Mouse (Mus musculus) heart, embryonic 16.5 days (tissue): ENCODE results near the gene Mc1r. TPM values are rescaled to one million over a fixed set of nuclear protein-coding genes. Genes with fewer than 3 reads are reported as not detected.
A peak's percentile ranks its signal among the peaks of the same experiment; 100 is the strongest.

Experiments used
- ATAC-seq: fragments of 200-750 bp; cut with Nextera tagmentation; replicated peaks from 2 replicates; pipeline ENCODE4 v1.8.0; 2017; ENCODE audit warnings: moderate number of reproducible peaks; ENCODE audit not compliant: insufficient read depth, low FRiP score; ENCODE audit errors: extremely low read depth
- H3K27ac ChIP-seq: fragments of 300-500 bp; sonication (generic); 2 replicates; pipeline ENCODE4 v1.5.1; 2014; ENCODE audit warnings: mild to moderate bottlenecking, low read length, control low read depth, moderate library complexity
- H3K27me3 ChIP-seq: fragments of 300-500 bp; sonication (generic); 2 replicates; pipeline ENCODE4 v1.6.1; 2014; ENCODE audit warnings: low read length, mixed read lengths; ENCODE audit not compliant: control insufficient read depth, insufficient read depth
- H3K36me3 ChIP-seq: fragments of 300-500 bp; sonication (generic); 2 replicates; pipeline ENCODE4 v1.6.1; 2014; ENCODE audit not compliant: control insufficient read depth, insufficient read depth
- H3K4me1 ChIP-seq: fragments of 300-500 bp; sonication (generic); 2 replicates; pipeline ENCODE4 v1.6.1; 2014; ENCODE audit warnings: low read length, mixed read lengths; ENCODE audit not compliant: control insufficient read depth, insufficient read depth
- H3K4me2 ChIP-seq: fragments of 300-500 bp; sonication (generic); 2 replicates; pipeline ENCODE4 v1.6.1; 2014; ENCODE audit warnings: low read depth, mild to moderate bottlenecking, control low read depth, low read length
- H3K4me3 ChIP-seq: fragments of 300-500 bp; sonication (generic); 2 replicates; pipeline ENCODE4 v1.5.1; 2014; ENCODE audit warnings: mild to moderate bottlenecking, control low read depth, low read length
- H3K9ac ChIP-seq: fragments of 300-500 bp; sonication (generic); 2 replicates; pipeline ENCODE4 v1.6.1; 2014; ENCODE audit warnings: low read length, control low read depth
- H3K9me3 ChIP-seq: fragments of 300-500 bp; sonication (generic); replicated peaks from 2 replicates; pipeline ENCODE4 v1.6.1; 2016; ENCODE audit warnings: low read length; ENCODE audit not compliant: control insufficient read depth
- WGBS: fragments of 180-500 bp; shearing (Covaris S2); extraction: QIAGEN DNeasy Blood & Tissue Kit; methylation state at CpG from one replicate; pipeline ENCODE4 v1.1.7; 2014; 5-methylcytosine and 5-hydroxymethylcytosine counted together
- polyA plus RNA-seq: library from polyadenylated mRNA; unstranded; fragments of >200 nt; fragmentation: Nextera tagmentation; extraction: Ambion mirVana; gene quantifications from 2 replicates; pipeline ENCODE4 v1.2.1, GENCODE M21; 2015

Mc1r gene
- polyA plus RNA-seq, 1 experiment from 2014 or later, result 0.13 TPM

DNA sequence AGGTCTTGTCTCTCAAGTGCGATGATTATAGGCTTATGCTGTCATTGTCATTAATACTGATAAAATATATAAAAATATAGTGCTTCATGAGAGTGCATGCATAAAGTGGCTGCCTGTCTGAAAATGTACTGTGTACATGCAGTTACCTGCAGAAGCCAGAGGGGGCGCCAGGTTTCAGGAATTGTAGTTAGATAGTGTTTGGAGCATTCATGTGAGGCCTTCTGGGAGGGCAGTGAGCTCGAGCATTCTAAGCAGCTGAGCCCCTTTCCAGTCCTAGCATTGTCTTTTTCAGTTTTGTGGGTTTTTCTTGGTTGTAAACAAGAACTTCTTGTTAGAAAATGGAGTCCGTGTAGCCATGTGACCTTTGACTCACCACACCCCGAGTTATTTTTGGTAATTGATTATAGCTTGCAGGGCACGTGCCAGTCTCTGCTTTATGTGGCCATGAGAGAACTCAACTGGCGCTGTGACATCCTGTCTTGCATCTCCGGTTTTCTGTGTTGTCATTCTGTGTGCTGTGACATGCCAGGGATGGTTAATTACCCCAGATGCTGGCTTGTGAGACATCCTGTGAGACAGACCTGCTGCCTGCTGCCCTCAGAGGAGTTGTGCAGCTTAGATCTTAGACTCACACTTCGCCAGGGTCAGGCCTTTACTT is 21.9 kb upstream of the Mc1r start:
- Histone ChIP-seq H3K36me3 (peaks cover 58% of the 10 kb centered on the region), H3K9me3 (no peaks in the 10 kb centered on the region), H3K4me3 (no peak overlapping the region), H3K4me1 (no peaks in the 10 kb centered on the region), H3K9ac (no peak overlapping the region), H3K4me2 (no peak overlapping the region), H3K27me3 (no peaks in the 10 kb centered on the region), H3K27ac (no peak overlapping the region)
- 60% methylated on average over 9 of the region's 9 CpGs for WGBS
- ATAC-seq, result no peak

DNA sequence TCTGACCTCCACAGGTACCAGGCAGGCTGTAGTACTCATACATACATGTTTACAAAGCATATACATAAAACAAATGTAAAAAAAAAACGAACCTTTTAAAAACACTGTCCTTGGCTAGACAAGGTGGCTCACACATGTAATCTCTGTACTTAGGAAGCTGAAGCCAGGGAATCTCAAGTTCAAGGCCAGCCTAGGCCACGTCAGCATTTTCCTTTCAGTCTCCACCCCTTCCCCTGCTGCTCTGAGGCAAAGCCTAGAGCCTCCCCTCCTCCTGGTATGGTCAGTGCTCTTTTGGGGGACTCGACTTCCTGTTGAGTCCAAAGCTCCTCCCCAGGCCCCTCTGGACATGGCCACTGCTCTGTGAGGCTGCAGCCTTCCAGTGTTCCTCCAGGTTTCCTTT is 19.9 kb upstream of the Mc1r start:
- Histone ChIP-seq H3K9me3 (no peaks in the 10 kb centered on the region), H3K27me3 (no peaks in the 10 kb centered on the region), H3K9ac (no peak overlapping the region), H3K4me2 (no peak overlapping the region), H3K4me1 (no peaks in the 10 kb centered on the region), H3K4me3 (no peak overlapping the region), H3K27ac (no peak overlapping the region), H3K36me3 (peaks cover 68% of the 10 kb centered on the region)
- 79% methylated on average over 3 of the region's 3 CpGs for WGBS
- no peak for ATAC-seq

DNA sequence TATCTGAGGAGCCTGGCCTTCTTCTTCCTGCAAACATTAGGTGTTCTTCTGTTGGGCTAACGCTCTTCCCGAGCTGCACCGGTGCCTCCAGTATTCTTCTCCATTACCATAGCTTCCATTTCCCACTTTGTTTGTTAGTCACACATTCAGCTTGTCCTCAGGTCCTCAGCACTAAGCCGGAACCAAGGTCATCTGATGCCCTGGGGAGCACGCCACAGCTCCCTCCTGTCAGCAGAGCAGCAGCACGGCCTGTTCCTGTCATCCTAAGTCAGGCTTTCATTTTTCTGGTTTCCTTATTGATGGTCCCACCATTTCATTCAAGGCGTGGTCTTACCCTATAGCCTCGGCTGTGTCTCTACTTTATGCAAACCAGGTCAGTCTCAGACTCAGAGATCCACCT is 19.1 kb upstream of the Mc1r start:
- Histone ChIP-seq H3K36me3 (peaks cover 69% of the 10 kb centered on the region), H3K27me3 (no peaks in the 10 kb centered on the region), H3K4me1 (no peaks in the 10 kb centered on the region), H3K27ac (no peak overlapping the region), H3K9ac (no peak overlapping the region), H3K9me3 (no peaks in the 10 kb centered on the region), H3K4me3 (no peak overlapping the region), H3K4me2 (no peak overlapping the region)
- ATAC-seq, result no peak
- 78% methylated on average over 8 of the region's 8 CpGs for WGBS

DNA sequence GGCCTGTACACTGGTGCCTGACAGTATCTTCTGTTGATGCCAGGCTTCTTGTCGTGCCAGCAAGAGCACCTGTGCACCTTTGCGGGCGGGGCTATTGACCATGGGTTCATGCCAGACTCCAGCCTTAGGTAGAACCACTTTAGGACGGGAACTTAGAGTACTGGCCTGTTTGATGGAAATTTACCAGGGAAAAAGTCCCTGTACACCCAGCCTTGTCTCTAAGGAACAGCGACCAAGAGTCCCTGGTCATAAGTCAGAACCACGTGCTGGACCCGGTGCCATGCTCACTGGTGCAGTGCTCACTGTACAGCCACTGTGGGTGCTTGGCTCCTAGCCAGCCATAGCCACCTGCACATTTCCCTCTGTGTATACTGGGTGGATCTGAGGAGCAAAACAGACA is 17.9 kb upstream of the Mc1r start:
- Histone ChIP-seq H3K36me3 (peaks cover 66% of the 10 kb centered on the region), H3K4me2 (no peak overlapping the region), H3K4me3 (no peak overlapping the region), H3K27ac (no peak overlapping the region), H3K4me1 (no peaks in the 10 kb centered on the region), H3K9me3 (no peaks in the 10 kb centered on the region), H3K27me3 (no peaks in the 10 kb centered on the region), H3K9ac (no peak overlapping the region)
- ATAC-seq, result no peak
- 93% methylated on average over 7 of the region's 7 CpGs for WGBS

DNA sequence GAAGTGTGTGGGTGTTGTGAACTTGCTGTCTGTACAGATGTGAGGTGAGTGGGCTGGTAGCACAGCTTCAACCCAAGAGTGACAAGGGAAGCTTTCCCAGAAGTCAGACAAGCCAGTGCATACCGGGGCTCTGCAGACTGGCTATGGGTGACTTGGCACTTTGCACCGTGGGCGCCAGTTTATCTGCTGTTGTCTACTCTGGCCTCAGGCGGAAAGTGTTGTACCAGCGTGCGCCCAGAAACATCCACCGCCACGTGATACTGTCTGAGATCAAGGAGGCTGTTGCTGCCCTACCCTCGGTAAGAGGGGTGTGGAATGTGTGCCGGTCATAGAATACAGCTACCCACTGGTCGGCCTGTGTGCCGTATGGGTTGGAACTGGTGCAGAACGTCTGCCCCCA is 8.6 kb upstream of the Mc1r start:
- no peak overlapping the region for H3K9ac ChIP-seq
- no peaks in the 10 kb centered on the region; the same call in 1 of the 2 replicates for H3K4me1 ChIP-seq
- peaks cover 58% of the 10 kb centered on the region for H3K36me3 ChIP-seq
- no peak overlapping the region for H3K27ac ChIP-seq
- no peaks in the 10 kb centered on the region for H3K27me3 ChIP-seq
- 82% methylated on average over 13 of the region's 13 CpGs for WGBS
- H3K4me2 ChIP-seq, result no peak overlapping the region
- ATAC-seq, result no peak
- no peak overlapping the region for H3K4me3 ChIP-seq
- no peaks in the 10 kb centered on the region for H3K9me3 ChIP-seq

DNA sequence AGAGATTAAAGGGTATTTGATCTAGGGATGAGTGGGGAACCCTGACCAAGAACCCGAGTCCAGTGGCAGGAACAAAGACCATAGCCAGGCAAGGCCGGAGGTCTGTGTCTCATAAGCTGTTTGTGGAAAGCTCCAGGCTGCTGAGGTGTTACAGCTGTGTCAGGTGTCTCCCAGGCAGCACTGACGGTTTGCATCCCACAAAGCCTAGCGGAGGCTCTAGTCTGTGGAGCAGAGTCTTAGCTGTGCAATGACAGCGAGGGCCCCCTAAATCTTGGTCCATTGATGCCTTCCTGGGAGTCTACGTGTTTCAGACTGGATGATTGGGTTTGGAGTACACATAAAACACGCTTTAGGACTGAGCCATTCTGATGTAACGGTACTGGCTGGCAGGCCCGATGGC is 5.0 kb upstream of the Mc1r start:
- Histone ChIP-seq H3K36me3 (peaks cover 35% of the 10 kb centered on the region), H3K4me3 (no peak overlapping the region), H3K27me3 (no peaks in the 10 kb centered on the region), H3K9me3 (no peaks in the 10 kb centered on the region), H3K27ac (peak overlapping the region; percentile 58), H3K4me2 (no peak overlapping the region), H3K9ac (no peak overlapping the region), H3K4me1 (no peaks in the 10 kb centered on the region; the same call in 1 of the 2 replicates)
- 87% methylated on average over 9 of the region's 9 CpGs for WGBS
- ATAC-seq, result no peak

DNA sequence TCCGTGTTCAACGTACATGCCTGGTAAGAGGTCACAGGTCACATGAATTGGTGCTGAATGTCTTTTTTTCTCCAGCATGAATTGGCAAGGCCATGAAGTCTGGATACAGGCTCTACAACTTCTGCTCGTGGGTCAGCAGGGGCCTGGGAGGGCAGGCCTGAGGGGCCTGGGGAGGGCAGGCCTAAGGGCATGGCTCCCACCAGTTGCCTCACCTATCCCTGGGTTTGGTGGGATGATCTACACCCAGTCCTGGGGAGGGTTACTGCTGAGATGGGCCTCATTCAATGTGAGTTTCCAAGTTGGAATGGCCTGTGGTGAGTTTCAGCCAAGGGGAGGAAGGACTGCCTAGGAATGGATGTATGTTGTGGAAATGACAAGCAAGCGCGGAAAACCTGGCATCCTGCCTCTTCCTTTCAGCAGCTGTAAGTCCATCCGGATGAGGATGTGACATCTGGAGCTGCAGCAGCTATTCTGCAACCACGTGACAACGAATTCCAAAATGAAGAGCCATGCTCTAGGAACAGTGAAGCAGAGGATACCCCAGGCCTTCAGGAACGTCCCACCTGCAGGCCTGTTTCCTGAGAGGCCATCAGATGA is 4.1 kb upstream of the Mc1r start:
- Histone ChIP-seq H3K4me2 (no peak overlapping the region), H3K27me3 (no peaks in the 10 kb centered on the region), H3K9me3 (no peaks in the 10 kb centered on the region), H3K36me3 (peaks cover 30% of the 10 kb centered on the region), H3K4me1 (no peaks in the 10 kb centered on the region; the same call in 1 of the 2 replicates), H3K27ac (peak overlapping the region; percentile 58), H3K9ac (no peak overlapping the region), H3K4me3 (no peak overlapping the region)
- no peak for ATAC-seq
- 77% methylated on average over 9 of the region's 9 CpGs for WGBS

DNA sequence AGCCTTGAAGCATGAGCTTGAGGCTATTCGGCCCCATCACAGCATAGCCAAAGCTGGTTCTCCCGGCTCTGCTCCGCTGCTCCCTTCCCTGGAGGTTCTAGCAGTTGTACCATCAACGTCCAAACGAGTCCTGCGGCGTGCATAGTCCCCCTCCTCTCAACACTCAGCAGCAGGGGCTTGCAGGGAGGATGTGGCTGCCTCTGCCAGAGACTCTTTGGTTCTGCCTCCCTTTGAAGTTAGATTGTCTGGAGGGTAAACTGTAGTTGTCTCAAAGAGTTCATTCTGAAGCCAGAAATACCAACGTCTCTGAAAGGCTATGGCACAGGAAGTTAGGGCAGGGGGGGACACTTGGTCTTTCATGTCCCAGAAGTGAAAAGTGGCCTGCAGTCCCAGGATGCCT is 2.4 kb upstream of the Mc1r start:
- H3K9ac ChIP-seq, result peak overlapping the region; percentile 28; the same call in 1 of the 2 replicates
- H3K36me3 ChIP-seq, result peaks cover 18% of the 10 kb centered on the region
- H3K9me3 ChIP-seq, result no peaks in the 10 kb centered on the region
- peak overlapping the region; percentile 63; the same call in 1 of the 2 replicates for H3K27ac ChIP-seq
- WGBS, result 54% methylated on average over 8 of the region's 8 CpGs
- ATAC-seq, result no peak; the same call in 1 of the 2 replicates
- peaks cover under 1% of the 10 kb centered on the region; the same call in 1 of the 2 replicates for H3K27me3 ChIP-seq
- H3K4me3 ChIP-seq, result no peak overlapping the region
- H3K4me2 ChIP-seq, result no peak overlapping the region
- H3K4me1 ChIP-seq, result peaks cover 7% of the 10 kb centered on the region

DNA sequence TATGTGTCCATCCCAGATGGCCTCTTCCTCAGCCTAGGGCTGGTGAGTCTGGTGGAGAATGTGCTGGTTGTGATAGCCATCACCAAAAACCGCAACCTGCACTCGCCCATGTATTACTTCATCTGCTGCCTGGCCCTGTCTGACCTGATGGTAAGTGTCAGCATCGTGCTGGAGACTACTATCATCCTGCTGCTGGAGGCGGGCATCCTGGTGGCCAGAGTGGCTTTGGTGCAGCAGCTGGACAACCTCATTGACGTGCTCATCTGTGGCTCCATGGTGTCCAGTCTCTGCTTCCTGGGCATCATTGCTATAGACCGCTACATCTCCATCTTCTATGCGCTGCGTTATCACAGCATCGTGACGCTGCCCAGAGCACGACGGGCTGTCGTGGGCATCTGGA is 705 bp downstream of the Mc1r start:
- Histone ChIP-seq H3K4me2 (no peak overlapping the region), H3K27me3 (peaks cover 23% of the 10 kb centered on the region), H3K4me3 (no peak overlapping the region), H3K27ac (no peak overlapping the region), H3K4me1 (peaks cover 22% of the 10 kb centered on the region), H3K9ac (no peak overlapping the region), H3K36me3 (peaks cover 5% of the 10 kb centered on the region; the same call in 1 of the 2 replicates), H3K9me3 (no peaks in the 10 kb centered on the region)
- no peak for ATAC-seq
- WGBS, result 84% methylated on average over 13 of the region's 13 CpGs
